Mouse (Mus musculus): ENCODE results near the gene Rdx.

DNA sequence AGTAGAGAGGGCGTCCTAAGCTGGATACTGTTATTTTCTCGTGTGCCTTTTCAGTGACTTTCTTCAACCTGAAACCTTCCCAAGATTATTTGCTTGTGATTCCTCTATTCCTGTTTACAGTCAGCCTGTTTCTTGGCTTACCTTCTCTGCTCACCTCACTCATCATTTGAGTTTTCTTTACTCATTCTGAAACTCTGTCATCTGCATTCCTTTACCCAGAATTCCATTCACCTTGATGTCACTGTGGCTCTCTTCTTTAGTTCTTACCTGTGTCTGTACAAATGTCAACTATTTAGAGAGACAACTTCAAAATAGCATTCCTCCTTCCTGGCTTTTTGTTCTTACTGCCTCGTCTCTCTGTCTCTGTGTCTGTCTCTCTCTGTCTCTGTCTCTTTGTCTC, 29.9 kb upstream of the Rdx start:
- TF ChIP-seq POLR2A (IDR thresholded peaks at IDR 0.05; ENCODE audit: borderline replicate concordance, control insufficient read depth, low read depth, low read length) (no peak), CTCF (IDR thresholded peaks at IDR 0.05; ENCODE audit: control insufficient read depth, insufficient read depth, low read length) (no peak)

Data from bone marrow, adult 2 months (tissue).